Mouse (Mus musculus) effector memory CD4-positive, alpha-beta T cell, adult 7 months (primary cell): Measurements from ENCODE around the gene Gm15140. TPM values are rescaled to one million over a fixed set of nuclear protein-coding genes. Genes with fewer than 3 reads are reported as not detected.

Experiments used
- polyA plus RNA-seq: library from polyadenylated mRNA; unstranded; fragments of 100-300 nt; shearing (Covaris generic); gene quantifications from one replicate; pipeline ENCODE4 v1.2.1, GENCODE M21; 2017

Gene Gm15140
- not detected for polyA plus RNA-seq

DNA sequence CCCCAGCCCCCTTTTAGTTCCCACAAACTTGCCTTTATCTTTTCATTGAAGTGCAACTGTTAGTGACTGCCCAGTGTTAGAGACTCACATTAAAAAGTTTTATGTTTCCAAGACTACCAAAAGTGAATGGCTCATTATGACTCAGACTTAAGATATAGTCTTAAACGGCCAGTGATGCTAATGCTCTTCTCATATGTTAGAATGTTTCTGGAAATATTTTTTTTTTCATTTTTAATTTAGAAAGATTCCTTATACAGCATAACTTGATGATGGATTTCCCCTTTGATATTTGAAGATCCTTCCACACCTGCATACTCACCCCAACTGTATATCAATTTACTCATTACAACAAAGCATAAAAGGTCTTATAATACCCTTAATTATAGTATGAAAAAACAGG, at the start of gene Gm15140:
Gm15140 (minus strand) TSS at position 101 of the 400 bp plus-strand sequence.

Other genes starting within 250 kb of the Gm15140 start
- not detected for gene Samt1, start 108.0 kb downstream of the Gm15140 start, polyA plus RNA-seq
- not detected for gene 4921511M17Rik, start 86.9 kb downstream of the Gm15140 start, polyA plus RNA-seq
- not detected for gene Gm10057, start 65.6 kb downstream of the Gm15140 start, polyA plus RNA-seq
- gene 4930524N10Rik, start 222.7 kb upstream of the Gm15140 start, polyA plus RNA-seq = not detected